Mouse (Mus musculus) midbrain, embryonic 16.5 days (tissue): Measurements from ENCODE around the gene Rwdd2b. TPM values are rescaled to one million over a fixed set of nuclear protein-coding genes. Genes with fewer than 3 reads are reported as not detected.

ENCODE experiments used
- ATAC-seq: fragments of 200-750 bp; cut with Nextera tagmentation; 2 replicates; pipeline ENCODE4 v1.8.0; 2017; ENCODE audit warnings: moderate TSS enrichment
- H3K27ac ChIP-seq: fragments of 300-500 bp; sonication (generic); 2 replicates; pipeline ENCODE4 v1.5.1; 2014; ENCODE audit warnings: mild to moderate bottlenecking, low read length, mixed read lengths
- H3K27me3 ChIP-seq: fragments of 300-500 bp; sonication (generic); 2 replicates; pipeline ENCODE4 v1.6.1; 2014; ENCODE audit warnings: low read depth, low read length, mixed read lengths; ENCODE audit not compliant: control insufficient read depth, insufficient read depth
- H3K36me3 ChIP-seq: fragments of 300-500 bp; sonication (generic); 2 replicates; pipeline ENCODE4 v1.6.1; 2014; ENCODE audit warnings: mild to moderate bottlenecking, low read length, moderate library complexity, mixed read lengths; ENCODE audit not compliant: control insufficient read depth, insufficient read depth
- H3K4me1 ChIP-seq: fragments of 300-500 bp; sonication (generic); 2 replicates; pipeline ENCODE4 v1.6.1; 2014; ENCODE audit warnings: mild to moderate bottlenecking, low read length, mixed read lengths; ENCODE audit not compliant: control insufficient read depth, insufficient read depth
- H3K4me2 ChIP-seq: fragments of 300-500 bp; sonication (generic); 2 replicates; pipeline ENCODE4 v1.6.1; 2014; ENCODE audit warnings: mild to moderate bottlenecking, low read length, mixed read lengths
- H3K4me3 ChIP-seq: fragments of 300-500 bp; sonication (generic); 2 replicates; pipeline ENCODE4 v1.5.1; 2014; ENCODE audit warnings: low read depth, mild to moderate bottlenecking, low read length, moderate library complexity, mixed read lengths
- H3K9ac ChIP-seq: fragments of 300-500 bp; sonication (generic); 2 replicates; pipeline ENCODE4 v1.6.1; 2014; ENCODE audit warnings: low read depth, low read length, mixed read lengths
- H3K9me3 ChIP-seq: fragments of 300-500 bp; sonication (generic); replicated peaks from 2 replicates; pipeline ENCODE4 v1.6.1; 2014; ENCODE audit warnings: mild to moderate bottlenecking, low read length, mixed read lengths; ENCODE audit not compliant: control insufficient read depth, poor library complexity, severe bottlenecking
- WGBS: fragments of 180-500 bp; shearing (Covaris S2); extraction: QIAGEN DNeasy Blood & Tissue Kit; methylation state at CpG from one replicate; pipeline ENCODE4 v1.1.7; 2014; 5-methylcytosine and 5-hydroxymethylcytosine counted together
- polyA plus RNA-seq: library from polyadenylated mRNA; unstranded; fragments of >200 nt; fragmentation: Nextera tagmentation; extraction: Ambion mirVana; gene quantifications from 2 replicates; pipeline ENCODE4 v1.2.1, GENCODE M21; 2015

Rwdd2b gene
- polyA plus RNA-seq, 1 experiment from 2014 or later: 15.6 TPM

GRCm38 (mm10) chr16:87434946-87435345 is 5.4 kb downstream of the Rwdd2b start:
- H3K27me3 ChIP-seq: no peaks in the 10 kb centered on the region
- no peaks in the 10 kb centered on the region for H3K9me3 ChIP-seq
- WGBS: 87% methylated on average over 6 of the region's 6 CpGs
- peaks cover 11% of the 10 kb centered on the region for H3K4me1 ChIP-seq
- no peak overlapping the region for H3K4me2 ChIP-seq
- H3K9ac ChIP-seq: no peak overlapping the region
- H3K4me3 ChIP-seq: no peak overlapping the region
- no peaks in the 10 kb centered on the region for H3K36me3 ChIP-seq
- no peak overlapping the region for H3K27ac ChIP-seq
- no peak for ATAC-seq

- Histone ChIP-seq H3K4me3 (no peak overlapping the region), H3K4me2 (no peak overlapping the region), H3K36me3 (no peaks in the 10 kb centered on the region), H3K4me1 (peaks cover 5% of the 10 kb centered on the region), H3K27ac (no peak overlapping the region), H3K9ac (no peak overlapping the region), H3K27me3 (no peaks in the 10 kb centered on the region), H3K9me3 (no peaks in the 10 kb centered on the region)
- ATAC-seq: no peak
- WGBS: 96% methylated on average over 7 of the region's 7 CpGs
Observed at GRCm38 (mm10) chr16:87434266-87434665, 6.1 kb downstream of the Rwdd2b start.

GRCm38 (mm10) chr16:87432033-87432814 is 8.1 kb downstream of the Rwdd2b start, which contains the start of gene Ltn1:
Gene Ltn1 (minus strand): TSS chr16:87432612.
- WGBS: under 1% methylated on average over 56 of the region's 56 CpGs

GRCm38 (mm10) chr16:87427516-87427915 is 12.9 kb downstream of the Rwdd2b start:
- ATAC-seq: no peak
- no peak overlapping the region for H3K9ac ChIP-seq
- H3K36me3 ChIP-seq: peaks cover 27% of the 10 kb centered on the region
- no peak overlapping the region for H3K27ac ChIP-seq
- H3K4me3 ChIP-seq: no peak overlapping the region
- no peaks in the 10 kb centered on the region for H3K9me3 ChIP-seq
- H3K4me1 ChIP-seq: peaks cover 5% of the 10 kb centered on the region
- no peaks in the 10 kb centered on the region for H3K27me3 ChIP-seq
- no peak overlapping the region for H3K4me2 ChIP-seq
- WGBS: 97% methylated on average over 8 of the region's 8 CpGs

More at GRCm38 (mm10) chr16:87432033-87432814, 8.1 kb downstream of the Rwdd2b start, which contains the start of gene Ltn1:
- Histone ChIP-seq H3K27me3 (no peaks in the 10 kb centered on the region), H3K36me3 (no peaks in the 10 kb centered on the region), H3K4me1 (peaks cover 5% of the 10 kb centered on the region), H3K27ac (peak within 1 kb of the TSS; percentile 61), H3K9ac (peak within 1 kb of the TSS; percentile 87), H3K4me3 (peak within 1 kb of the TSS; percentile 99), H3K9me3 (no peaks in the 10 kb centered on the region), H3K4me2 (peak within 1 kb of the TSS; percentile 89)
- peak; percentile 100 for ATAC-seq

GRCm38 (mm10) chr16:87420662-87421061 is 19.7 kb downstream of the Rwdd2b start:
- Histone ChIP-seq H3K4me3 (no peak overlapping the region), H3K27ac (no peak overlapping the region), H3K4me2 (no peak overlapping the region), H3K27me3 (no peaks in the 10 kb centered on the region), H3K9me3 (peaks cover 9% of the 10 kb centered on the region), H3K4me1 (no peaks in the 10 kb centered on the region), H3K36me3 (peaks cover 64% of the 10 kb centered on the region), H3K9ac (no peak overlapping the region)
- ATAC-seq: no peak
- WGBS: 98% methylated on average over 8 of the region's 8 CpGs

GRCm38 (mm10) chr16:87405001-87405400 is 35.4 kb downstream of the Rwdd2b start:
- WGBS: 95% methylated on average over 3 of the region's 3 CpGs
- Histone ChIP-seq H3K9ac (no peak overlapping the region), H3K27ac (no peak overlapping the region), H3K9me3 (no peaks in the 10 kb centered on the region), H3K4me2 (no peak overlapping the region), H3K36me3 (peaks cover 40% of the 10 kb centered on the region), H3K4me1 (no peaks in the 10 kb centered on the region), H3K27me3 (no peaks in the 10 kb centered on the region), H3K4me3 (no peak overlapping the region)
- no peak for ATAC-seq

DNA sequence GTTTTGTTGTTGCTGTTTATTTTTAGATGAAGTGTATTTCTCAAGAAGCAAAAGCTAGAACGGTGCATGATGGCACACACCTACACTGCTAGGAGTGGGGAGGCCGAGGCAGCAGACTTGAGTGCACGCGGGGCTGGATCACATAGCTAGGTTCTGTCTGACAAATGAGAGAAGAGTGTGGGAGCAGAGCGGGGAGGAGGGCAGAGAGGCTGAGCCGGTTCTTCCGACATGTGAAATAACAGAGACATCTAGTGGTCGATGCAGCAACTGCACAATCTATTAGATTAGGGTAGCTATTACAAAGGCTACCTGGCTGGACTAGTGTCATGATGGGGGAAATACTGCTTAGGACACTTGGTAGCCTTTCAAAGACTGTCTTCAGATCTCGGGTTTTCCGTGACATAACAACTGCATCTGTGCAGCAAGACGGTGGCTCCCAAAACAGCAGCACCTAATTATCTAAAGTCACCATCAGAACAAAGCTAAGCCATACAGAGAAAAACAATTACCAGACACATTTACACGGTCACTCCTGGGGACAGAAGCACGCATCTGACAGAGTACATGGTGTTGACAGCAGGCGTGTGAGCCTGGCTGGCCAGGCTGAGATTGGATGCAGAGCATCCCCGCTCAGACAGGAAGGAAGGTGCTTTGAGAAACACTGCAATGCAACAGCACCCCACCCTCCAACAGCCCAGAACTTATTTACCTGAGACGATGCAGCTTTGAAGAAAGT is 46.4 kb downstream of the Rwdd2b start:
- Histone ChIP-seq H3K9me3 (no peaks in the 10 kb centered on the region), H3K4me3 (no peak overlapping the region), H3K27me3 (no peaks in the 10 kb centered on the region), H3K9ac (no peak overlapping the region), H3K4me1 (no peaks in the 10 kb centered on the region), H3K27ac (no peak overlapping the region), H3K36me3 (peaks cover 22% of the 10 kb centered on the region), H3K4me2 (no peak overlapping the region)
- 54% methylated on average over 16 of the region's 16 CpGs for WGBS
- peak; percentile 89 for ATAC-seq

DNA sequence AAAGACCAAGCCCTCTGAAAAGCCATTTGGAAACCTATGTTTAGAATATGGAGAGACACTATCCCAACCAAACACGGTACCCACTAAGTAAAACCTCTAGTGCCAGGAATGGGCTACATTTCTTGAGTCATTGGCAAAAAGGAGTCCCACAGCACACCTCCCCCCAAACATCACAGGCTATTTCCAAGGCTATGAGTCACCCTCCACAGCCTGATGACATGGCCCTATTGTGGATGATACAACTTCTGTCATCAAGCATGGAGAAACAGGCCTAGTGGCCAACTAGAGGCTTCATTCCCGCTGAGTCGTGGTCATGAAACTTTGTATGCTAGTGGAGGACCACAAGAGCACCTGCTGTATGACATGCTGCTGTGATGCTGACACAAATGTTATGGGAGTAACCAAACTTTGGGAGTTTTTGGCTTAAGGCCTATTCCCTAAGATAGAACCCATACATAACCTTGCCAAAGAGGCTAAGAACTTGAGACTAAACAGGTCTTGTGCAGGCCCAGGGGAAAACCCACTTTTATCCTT is 52.9 kb downstream of the Rwdd2b start:
- no peak overlapping the region for H3K27ac ChIP-seq
- no peak overlapping the region for H3K4me3 ChIP-seq
- H3K4me1 ChIP-seq: no peaks in the 10 kb centered on the region
- ATAC-seq: no peak
- 99% methylated on average over 3 of the region's 3 CpGs for WGBS
- H3K9me3 ChIP-seq: no peaks in the 10 kb centered on the region
- peaks cover 18% of the 10 kb centered on the region for H3K36me3 ChIP-seq
- no peak overlapping the region for H3K9ac ChIP-seq
- H3K27me3 ChIP-seq: no peaks in the 10 kb centered on the region
- no peak overlapping the region for H3K4me2 ChIP-seq

- H3K36me3 ChIP-seq: peaks cover 40% of the 10 kb centered on the region
- no peaks in the 10 kb centered on the region for H3K9me3 ChIP-seq
- no peaks in the 10 kb centered on the region for H3K4me1 ChIP-seq
- no peaks in the 10 kb centered on the region for H3K27me3 ChIP-seq
- H3K4me2 ChIP-seq: no peak overlapping the region
- no peak overlapping the region for H3K4me3 ChIP-seq
- no peak for ATAC-seq
- no peak overlapping the region for H3K27ac ChIP-seq
- H3K9ac ChIP-seq: no peak overlapping the region
- 91% methylated on average over 2 of the region's 2 CpGs for WGBS
Observed at GRCm38 (mm10) chr16:87384366-87384765, 56.0 kb downstream of the Rwdd2b start.
